Mouse (Mus musculus) stomach, postnatal 0 days (tissue): ENCODE measurements around the gene Tigd3. TPM values are rescaled to one million over a fixed set of nuclear protein-coding genes. Genes with fewer than 3 reads are reported as not detected.

Experiments used
- ATAC-seq: fragments of 200-750 bp; cut with Nextera tagmentation; 2 replicates; pipeline ENCODE4 v1.8.0; 2017; ENCODE audit not compliant: low FRiP score, low TSS enrichment
- DNase-seq: peaks from one replicate; pipeline ENCODE4 v3.0.0-alpha.2; 2016; ENCODE audit warnings: low spot score
- H3K27ac ChIP-seq: fragments of 300-500 bp; sonication (generic); replicated peaks from 2 replicates; pipeline ENCODE4 v1.5.1; 2014; ENCODE audit warnings: mild to moderate bottlenecking, control low read depth
- H3K27me3 ChIP-seq: fragments of 300-500 bp; sonication (generic); 2 replicates; pipeline ENCODE4 v1.6.1; 2014; ENCODE audit warnings: low read length; ENCODE audit not compliant: control insufficient read depth, insufficient read depth
- H3K36me3 ChIP-seq: fragments of 300-500 bp; sonication (generic); 2 replicates; pipeline ENCODE4 v1.6.1; 2014; ENCODE audit warnings: low read length, mixed read lengths; ENCODE audit not compliant: control insufficient read depth, insufficient read depth
- H3K4me1 ChIP-seq: fragments of 300-500 bp; sonication (generic); replicated peaks from 2 replicates; pipeline ENCODE4 v1.6.1; 2014; ENCODE audit warnings: antibody characterized with exemption; ENCODE audit not compliant: control insufficient read depth, insufficient read depth
- H3K4me2 ChIP-seq: fragments of 300-500 bp; sonication (generic); replicated peaks from 2 replicates; pipeline ENCODE4 v1.6.1; 2014; ENCODE audit warnings: low read depth, mild to moderate bottlenecking, control low read depth, moderate library complexity
- H3K4me3 ChIP-seq: fragments of 300-500 bp; sonication (generic); 2 replicates; pipeline ENCODE4 v1.5.1; 2014; ENCODE audit warnings: low read depth, low read length, control low read depth
- H3K9ac ChIP-seq: fragments of 300-500 bp; sonication (generic); 2 replicates; pipeline ENCODE4 v1.6.1; 2014; ENCODE audit warnings: mild to moderate bottlenecking, low read length, control low read depth, mixed read lengths
- H3K9me3 ChIP-seq: fragments of 300-500 bp; sonication (generic); 2 replicates; pipeline ENCODE4 v1.6.1; 2016; ENCODE audit warnings: low read length; ENCODE audit not compliant: control insufficient read depth
- CTCF ChIP-seq: IDR thresholded peaks from 2 replicates; pipeline ENCODE4 v1.5.1; 2016; ENCODE audit warnings: antibody characterized with exemption, low read depth, mild to moderate bottlenecking, moderate library complexity
- EP300 ChIP-seq: optimal IDR thresholded peaks from 2 replicates; pipeline ENCODE3; 2016; ENCODE audit warnings: antibody characterized with exemption
- WGBS: fragments of 180-500 bp; shearing (Covaris S2); extraction: QIAGEN DNeasy Blood & Tissue Kit; methylation state at CpG from one replicate; pipeline ENCODE4 v1.1.7; 2014; 5-methylcytosine and 5-hydroxymethylcytosine counted together
- polyA plus RNA-seq: library from polyadenylated mRNA; unstranded; fragments of >200 nt; fragmentation: Nextera tagmentation; extraction: Ambion mirVana; gene quantifications from 2 replicates; pipeline ENCODE4 v1.2.1, GENCODE M21; 2015

Tigd3 gene
- polyA plus RNA-seq, 1 experiment from 2014 or later = 1.0 TPM

GRCm38 (mm10) chr19:5863776-5864175 is 30.2 kb downstream of the Tigd3 start:
- ATAC-seq (no peak), DNase-seq (no peak)
- Histone ChIP-seq H3K27ac (no peak overlapping the region), H3K9me3 (no peaks in the 10 kb centered on the region), H3K4me2 (no peak overlapping the region), H3K4me3 (no peak overlapping the region), H3K36me3 (peaks cover 20% of the 10 kb centered on the region), H3K4me1 (no peaks in the 10 kb centered on the region), H3K9ac (no peak overlapping the region), H3K27me3 (no peaks in the 10 kb centered on the region)
- no peak for TF ChIP-seq CTCF
- TF ChIP-seq EP300 = no peak
- 96% methylated on average over 5 of the region's 5 CpGs for WGBS

DNA sequence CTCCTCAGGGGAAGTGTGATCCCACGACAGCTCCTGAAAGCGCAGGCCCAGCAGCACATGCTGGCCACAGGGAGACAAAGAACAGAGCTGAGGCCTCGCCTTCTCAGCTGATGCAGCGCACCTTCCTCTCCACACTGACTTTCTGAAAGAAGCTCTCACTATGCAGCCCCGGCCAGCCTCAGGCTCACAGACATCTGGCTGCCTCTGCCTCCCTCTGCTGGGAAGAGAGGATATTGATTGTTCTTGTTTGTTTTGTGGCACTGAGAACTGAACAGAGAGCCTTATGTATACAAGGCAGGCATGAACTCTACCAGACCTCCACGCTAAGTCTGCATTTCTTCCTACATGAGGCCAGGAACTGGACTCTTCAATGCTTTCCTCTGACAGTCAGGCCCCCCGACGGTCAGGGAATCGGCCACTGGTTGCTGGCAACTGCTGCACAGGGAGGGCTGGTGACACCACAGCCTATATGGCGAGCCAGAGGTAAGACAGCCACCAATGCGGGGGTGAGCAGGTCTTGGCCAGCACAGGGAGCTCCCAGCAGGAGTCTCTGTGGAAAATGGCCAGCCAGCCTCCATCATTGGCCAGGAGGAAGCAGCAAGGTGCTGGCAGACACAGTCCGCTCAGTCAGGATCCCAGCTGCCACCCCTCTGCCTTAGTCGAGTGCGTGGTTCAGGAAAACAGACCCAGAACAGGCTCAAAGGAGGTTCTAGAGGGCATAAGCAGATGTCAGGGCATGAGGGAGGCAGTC is 31.4 kb downstream of the Tigd3 start:
- ATAC-seq = no peak
- no peaks in the 10 kb centered on the region for H3K4me1 ChIP-seq
- WGBS = 97% methylated on average over 14 of the region's 14 CpGs

GRCm38 (mm10) chr19:5856604-5857003 is 37.3 kb downstream of the Tigd3 start:
- TF ChIP-seq CTCF = no peak
- no peak for TF ChIP-seq EP300
- Histone ChIP-seq H3K4me1 (peaks cover 2% of the 10 kb centered on the region; the same call in 1 of the 2 replicates), H3K36me3 (peaks cover 9% of the 10 kb centered on the region; the same call in 1 of the 2 replicates), H3K9me3 (no peaks in the 10 kb centered on the region), H3K4me3 (no peak overlapping the region), H3K4me2 (no peak overlapping the region), H3K27ac (no peak overlapping the region), H3K27me3 (no peaks in the 10 kb centered on the region), H3K9ac (no peak overlapping the region)
- no peak for DNase-seq
- WGBS = 87% methylated on average over 9 of the region's 9 CpGs
- no peak for ATAC-seq

More for the DNA sequence above, 31.4 kb downstream of the Tigd3 start:
- TF ChIP-seq EP300 (no peak), CTCF (peak; percentile 28; the same call in 1 of the 2 replicates)
- DNase-seq = no peak
- H3K4me3 ChIP-seq = no peak overlapping the region
- H3K27ac ChIP-seq = no peak overlapping the region
- H3K27me3 ChIP-seq = no peaks in the 10 kb centered on the region
- peaks cover 20% of the 10 kb centered on the region for H3K36me3 ChIP-seq
- no peak overlapping the region for H3K4me2 ChIP-seq
- no peaks in the 10 kb centered on the region for H3K9me3 ChIP-seq
- H3K9ac ChIP-seq = no peak overlapping the region

GRCm38 (mm10) chr19:5852035-5852722 is 41.8 kb downstream of the Tigd3 start:
- H3K9ac ChIP-seq = peak overlapping the region; percentile 45; the same call in 1 of the 2 replicates

GRCm38 (mm10) chr19:5851481-5851971 is 42.4 kb downstream of the Tigd3 start:
- H3K4me1 ChIP-seq = peaks cover 23% of the 10 kb centered on the region
- H3K9me3 ChIP-seq = no peaks in the 10 kb centered on the region
- DNase-seq (peak; percentile 39), ATAC-seq (no peak)
- no peak overlapping the region for H3K4me2 ChIP-seq
- H3K27ac ChIP-seq = peak overlapping the region; percentile 83
- WGBS = 45% methylated on average over 5 of the region's 5 CpGs
- H3K36me3 ChIP-seq = peaks cover 4% of the 10 kb centered on the region; the same call in 1 of the 2 replicates
- peak overlapping the region; percentile 45; the same call in 1 of the 2 replicates for H3K9ac ChIP-seq
- no peak overlapping the region for H3K4me3 ChIP-seq
- no peaks in the 10 kb centered on the region for H3K27me3 ChIP-seq
- TF ChIP-seq EP300 = no peak
- no peak for TF ChIP-seq CTCF

More at GRCm38 (mm10) chr19:5852035-5852722, 41.8 kb downstream of the Tigd3 start:
- Histone ChIP-seq H3K4me3 (no peak overlapping the region), H3K9me3 (no peaks in the 10 kb centered on the region), H3K27me3 (no peaks in the 10 kb centered on the region), H3K4me2 (no peak overlapping the region; the same call in 1 of the 2 replicates), H3K36me3 (peaks cover 5% of the 10 kb centered on the region; the same call in 1 of the 2 replicates), H3K27ac (peak overlapping the region; percentile 83), H3K4me1 (peaks cover 23% of the 10 kb centered on the region)
- 72% methylated on average over 12 of the region's 12 CpGs for WGBS
- TF ChIP-seq CTCF (no peak), EP300 (no peak)
- DNase-seq (no peak), ATAC-seq (no peak)
